Mouse (Mus musculus) cerebellum, adult 8-10 months (tissue): ENCODE measurements around the gene Ppp1r15a.
A peak's percentile ranks its signal among the peaks of the same experiment; 100 is the strongest.
"Not testable (repeated sequence)": the region's sequence is repeated elsewhere in the genome, so short reads cannot be mapped to it uniquely, and the experiment has no call there.

Source experiments
- DNase-seq: peaks from one replicate; pipeline ENCODE4 v3.0.0; 2022

Ppp1r15a gene

DNA sequence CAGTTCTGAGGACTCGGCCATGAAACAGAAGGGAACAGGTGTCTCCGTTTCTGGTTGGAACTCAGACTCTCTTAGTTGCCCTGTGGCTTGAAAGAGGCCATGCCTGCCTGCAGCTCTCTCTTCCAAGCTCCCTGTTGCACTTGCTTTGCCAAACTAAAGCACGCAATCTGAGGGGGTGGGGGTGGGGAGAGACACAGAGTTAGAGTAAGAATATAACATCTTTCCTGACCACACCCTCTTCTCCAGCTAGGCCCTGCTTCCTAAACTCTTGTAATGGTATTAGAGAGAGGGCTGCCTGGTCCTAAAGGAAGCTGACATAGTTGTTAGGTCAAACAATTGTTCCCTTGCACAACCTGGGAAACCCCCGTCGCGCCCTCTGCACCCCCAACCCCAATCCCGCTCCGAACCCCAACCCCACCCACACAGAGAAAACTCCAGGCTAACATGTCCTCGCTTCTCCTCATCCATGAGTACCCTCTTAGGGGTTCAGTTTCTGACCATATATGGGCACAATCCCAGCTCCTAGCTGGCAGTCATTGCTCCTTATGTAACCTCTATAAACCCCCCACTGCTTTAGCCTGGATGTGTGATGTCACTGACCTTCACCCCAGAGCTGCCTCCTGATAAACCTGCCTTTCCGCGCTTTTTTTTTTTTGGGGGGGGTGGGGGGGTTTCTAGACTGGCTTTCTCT, 24.9 kb upstream of the Ppp1r15a start:
- no peak for DNase-seq

DNA sequence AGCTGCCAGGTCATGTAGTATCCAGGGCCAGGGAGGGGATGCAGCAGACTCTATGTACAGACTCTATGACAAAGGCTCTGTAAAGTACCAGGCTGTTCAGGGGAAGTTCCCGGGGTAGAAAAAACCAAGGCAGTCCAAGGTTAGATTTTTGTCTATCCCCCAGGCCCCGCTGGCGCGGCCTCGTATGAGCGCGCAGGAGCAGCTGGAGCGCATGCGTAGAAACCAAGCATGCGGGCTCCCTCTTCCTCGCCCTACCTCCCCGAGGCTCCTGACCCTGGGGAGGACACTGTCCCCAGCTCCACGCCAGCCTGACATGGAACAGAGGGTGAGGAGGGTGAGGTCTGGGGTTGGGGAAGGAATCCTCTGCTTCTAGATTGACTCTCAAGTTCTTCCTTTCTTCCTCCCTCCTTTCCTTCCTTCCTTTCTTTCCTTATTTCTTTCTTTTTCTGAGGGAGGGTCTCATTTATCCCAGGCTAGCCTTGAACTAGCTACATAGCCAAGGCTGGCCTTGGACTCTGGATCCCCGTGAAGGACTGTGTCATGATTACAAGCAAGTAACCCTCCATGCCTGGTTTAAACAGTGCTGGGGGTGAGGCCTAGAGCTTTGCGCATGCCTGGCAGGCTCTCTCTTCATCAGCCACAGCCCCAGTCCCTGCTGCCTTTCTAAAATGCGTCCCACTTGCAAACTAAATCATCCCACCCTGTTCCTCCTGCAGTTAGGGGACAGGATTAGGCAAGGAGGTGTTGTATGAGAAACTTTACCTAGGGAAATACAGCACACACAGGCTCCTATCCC, 23.8 kb upstream of the Ppp1r15a start:
- no peak for DNase-seq

DNA sequence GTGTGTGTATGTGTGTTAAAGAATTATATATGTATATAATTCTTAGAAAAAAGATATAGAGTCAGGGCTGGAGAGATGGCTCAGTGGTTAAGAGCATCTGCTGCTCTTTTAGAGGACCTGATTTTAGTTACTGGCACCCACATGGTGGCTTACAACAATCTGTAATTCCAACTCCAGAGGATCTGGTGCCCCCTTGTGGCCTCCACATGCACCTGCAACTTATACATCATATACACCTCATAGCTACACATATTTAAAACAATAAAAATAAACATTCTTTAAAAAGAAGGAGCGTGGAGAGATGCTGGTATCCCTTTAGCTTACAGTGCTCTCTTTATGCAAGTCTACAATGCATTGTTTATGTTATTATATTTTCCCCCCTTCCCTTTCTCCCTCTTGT, 18.5 kb upstream of the Ppp1r15a start:
- no peak for DNase-seq

DNA sequence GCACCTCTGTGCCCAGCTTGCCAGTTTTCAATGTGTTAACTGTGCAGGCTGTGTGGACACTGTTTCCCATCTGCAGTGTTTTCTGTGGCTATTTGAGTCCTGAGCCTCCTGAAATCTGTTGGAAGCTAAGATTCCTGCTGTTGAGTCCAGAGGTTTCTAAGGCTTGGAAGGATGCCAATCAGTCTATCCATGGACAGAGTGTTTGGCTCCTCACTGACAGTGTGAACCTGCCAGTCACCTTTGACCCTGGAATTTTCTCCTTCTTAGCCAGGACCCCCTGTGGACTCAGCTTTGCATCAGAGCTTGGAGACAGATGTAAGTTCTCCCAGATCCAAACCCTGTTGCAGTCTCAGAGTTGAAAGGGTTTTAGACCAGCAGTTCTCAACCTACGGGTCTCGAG, 14.1 kb upstream of the Ppp1r15a start:
- no peak for DNase-seq

DNA sequence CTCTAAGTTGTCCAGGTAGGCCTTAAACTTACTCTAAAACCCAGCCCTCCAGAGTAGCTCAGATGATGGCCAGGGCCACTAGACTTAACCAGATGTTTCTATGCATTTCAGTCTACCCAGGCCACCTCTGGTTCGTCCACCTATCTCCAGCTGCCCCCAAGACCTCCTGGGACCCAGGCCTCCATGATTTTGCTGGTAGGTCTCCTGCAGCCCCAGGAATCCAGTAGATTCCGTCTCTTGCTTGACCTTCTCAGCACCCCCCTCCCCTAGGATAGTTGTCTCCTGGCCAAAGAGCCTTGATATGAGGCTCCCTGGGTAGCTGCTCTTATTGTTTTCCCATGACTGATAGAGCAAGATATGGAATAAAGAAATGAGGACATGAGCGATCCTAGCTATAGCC, 13.0 kb upstream of the Ppp1r15a start:
- no peak for DNase-seq

GRCm38 (mm10) chr7:45538163-45539041, 12.3 kb upstream of the Ppp1r15a start:
- DNase-seq = peak; percentile 67

DNA sequence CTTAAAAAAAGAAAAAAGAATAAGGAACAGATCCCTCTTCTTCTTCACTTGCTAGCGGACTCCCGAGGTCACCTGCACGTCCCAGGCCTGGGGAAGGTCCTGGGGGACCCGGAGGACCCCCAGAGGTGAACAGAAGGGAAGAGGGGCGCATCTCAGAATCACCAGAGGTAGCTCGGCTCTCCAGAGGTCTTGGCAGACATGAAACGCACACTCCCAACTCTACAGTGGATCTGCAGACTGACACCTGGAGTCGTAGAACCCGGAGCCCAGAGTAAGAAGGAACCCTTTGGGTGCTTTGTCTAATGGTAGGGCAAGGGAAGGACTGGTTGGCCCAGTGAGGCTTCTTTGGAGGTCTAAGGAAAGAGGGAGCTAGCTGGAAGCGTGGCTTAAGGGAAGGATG, 11.5 kb upstream of the Ppp1r15a start:
- no peak for DNase-seq

DNA sequence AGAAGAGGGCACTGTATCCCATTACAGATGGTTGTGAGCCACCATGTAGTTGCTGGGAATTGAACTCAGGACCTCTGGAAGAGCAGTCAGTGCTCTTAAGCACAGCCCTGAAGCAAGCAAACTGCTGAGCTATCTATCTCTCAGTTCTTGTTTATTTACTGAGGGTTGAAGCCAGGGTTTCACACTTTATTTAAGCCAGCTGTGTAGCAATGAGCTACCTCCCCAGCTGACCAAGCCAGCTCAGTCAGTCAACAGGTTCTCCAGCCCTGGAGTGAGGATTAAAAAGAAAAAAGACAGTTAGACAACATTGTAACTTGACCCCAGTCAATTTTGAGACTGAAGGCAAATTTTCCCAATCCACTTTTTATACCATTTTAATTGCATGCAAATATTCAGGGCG, 9.6 kb upstream of the Ppp1r15a start:
- DNase-seq = no peak

DNA sequence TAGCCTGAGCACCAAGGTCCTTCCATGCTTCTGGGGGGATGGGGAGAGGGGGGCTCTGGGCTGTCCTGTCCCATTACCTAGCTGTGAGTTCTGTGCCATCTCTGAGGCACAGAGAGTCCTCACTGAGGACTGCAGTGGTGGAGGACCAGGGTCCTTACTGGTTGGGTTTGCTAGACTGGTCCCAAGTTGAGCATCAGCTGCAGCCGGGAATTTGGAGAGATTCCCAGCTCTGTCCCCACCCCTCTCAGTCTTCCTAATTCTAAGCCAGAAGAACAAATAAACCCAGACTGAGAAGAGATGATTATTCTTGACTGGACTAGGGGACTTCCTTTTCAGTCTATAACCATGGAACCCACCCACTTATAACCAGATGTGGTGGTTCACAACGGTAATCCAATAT, 4.6 kb upstream of the Ppp1r15a start:
- DNase-seq = no peak

DNA sequence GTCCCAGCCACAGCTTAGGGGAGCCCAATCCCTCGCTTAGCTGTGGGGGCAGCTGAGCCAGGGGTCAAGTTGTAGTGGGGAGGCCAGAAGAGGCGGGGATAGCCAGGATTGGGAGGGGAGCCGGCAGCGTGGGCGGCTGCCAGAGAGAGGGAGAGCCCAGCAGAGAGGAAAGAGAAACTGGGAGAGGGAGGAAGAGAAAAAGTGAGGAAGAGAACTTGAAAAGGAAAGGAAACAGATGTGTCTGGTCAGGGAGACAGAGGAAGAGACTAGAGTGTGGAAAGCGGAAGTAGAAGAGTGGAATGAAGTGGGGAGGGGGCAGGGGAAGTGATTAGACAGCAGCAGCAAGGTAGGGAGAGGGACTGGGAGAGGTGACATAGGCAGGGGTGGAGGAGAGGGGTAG, 3.4 kb upstream of the Ppp1r15a start:
- DNase-seq = no peak

GRCm38 (mm10) chr7:45527169-45527568, 1.1 kb upstream of the Ppp1r15a start:
- DNase-seq = not testable (repeated sequence)

- DNase-seq = no peak
Measured at GRCm38 (mm10) chr7:45526474-45527120, 529 bp upstream of the Ppp1r15a start.

DNA sequence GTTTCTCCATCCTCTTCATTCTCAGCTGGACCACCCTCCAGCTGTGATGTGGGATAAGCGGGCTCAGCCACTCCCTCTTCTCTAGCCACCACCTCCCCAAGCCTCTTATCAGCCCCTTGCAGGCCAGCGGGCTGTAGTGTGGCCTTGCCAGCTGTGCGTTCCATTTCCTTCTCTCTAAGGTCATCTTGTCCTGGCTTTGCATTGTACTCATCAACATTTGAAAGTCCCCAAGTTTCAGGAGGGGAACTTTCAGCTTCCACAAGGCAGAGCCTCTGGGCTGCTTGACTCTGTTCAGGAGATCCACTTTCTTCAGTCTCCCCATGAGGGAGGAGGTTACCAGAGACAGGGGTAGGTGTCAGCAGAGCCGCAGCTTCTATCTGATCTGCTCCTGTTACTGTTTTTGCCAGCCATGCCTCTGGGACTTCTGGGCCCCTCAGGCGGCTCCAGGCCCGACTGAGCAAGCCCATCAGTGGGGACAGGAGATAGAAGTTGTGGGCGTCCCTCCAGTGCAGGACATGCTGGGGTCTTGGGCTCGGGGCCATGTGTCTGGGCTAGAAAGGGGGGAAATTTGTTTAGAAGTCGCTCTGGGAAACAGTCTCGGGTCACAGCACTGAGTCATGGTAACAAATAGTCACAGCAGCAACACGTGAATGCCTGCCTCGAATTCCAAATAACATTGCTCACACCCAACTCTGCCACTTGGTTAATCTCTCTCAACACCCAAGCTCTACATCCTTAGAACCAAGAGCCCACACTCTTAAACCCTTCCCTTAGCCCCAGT, 1.0 kb downstream of the Ppp1r15a start:
- DNase-seq = no peak

DNA sequence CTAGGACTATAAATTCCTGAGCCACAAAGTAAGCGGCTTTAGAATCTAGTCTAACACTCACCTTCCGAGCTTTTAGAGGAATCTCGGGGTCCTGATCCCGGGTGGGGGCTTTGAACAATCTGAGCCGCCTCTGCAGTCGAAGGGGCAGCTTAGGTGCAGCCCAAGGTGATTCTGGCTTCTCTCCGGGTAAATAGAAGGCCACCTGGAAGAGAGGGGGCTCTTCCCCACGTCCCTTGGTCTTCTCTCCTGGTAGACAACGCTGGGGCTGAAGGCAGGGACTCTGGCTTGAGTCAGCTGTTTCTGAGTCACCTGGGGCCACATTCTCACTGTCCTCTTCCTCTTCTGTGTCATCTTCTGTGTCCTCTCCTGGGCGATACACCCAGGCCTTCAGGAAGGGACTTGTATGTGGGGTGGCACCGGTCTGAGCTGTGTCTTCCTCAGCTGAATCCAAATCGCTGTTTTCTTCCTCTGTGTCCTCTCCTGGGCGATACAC, 2.3 kb downstream of the Ppp1r15a start:
- DNase-seq = no peak

- no peak for DNase-seq
Measured at GRCm38 (mm10) chr7:45522957-45523676, 3.0 kb downstream of the Ppp1r15a start.

DNA sequence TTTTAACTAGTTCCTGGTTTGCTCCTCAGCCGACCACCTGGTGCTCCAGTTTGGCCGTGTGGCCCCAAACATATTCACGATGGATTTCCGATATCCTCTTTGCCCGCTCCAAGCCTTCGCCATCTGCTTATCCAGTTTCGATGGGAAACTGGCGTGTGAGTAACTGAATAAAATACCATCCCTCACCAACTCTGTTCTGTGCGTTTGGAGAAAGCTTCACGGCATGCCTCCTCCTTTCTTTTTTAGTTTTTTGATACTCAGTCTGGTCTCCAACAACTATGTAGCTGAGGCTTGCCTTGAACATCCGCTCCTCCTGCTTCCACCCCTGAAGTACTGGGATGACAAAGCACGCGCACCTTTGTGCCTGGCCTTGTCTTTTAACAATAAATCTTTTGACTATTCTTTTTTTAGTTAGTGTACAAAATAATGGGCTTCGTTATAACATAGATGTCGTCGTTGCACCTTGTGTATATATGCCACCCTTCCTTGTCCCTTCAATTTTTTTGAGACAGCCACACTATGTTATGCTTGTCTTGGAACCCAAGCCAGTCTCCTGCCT, 3.8 kb downstream of the Ppp1r15a start:
- no peak for DNase-seq

- peak; percentile 82 for DNase-seq
Measured at GRCm38 (mm10) chr7:45521728-45522184, 4.3 kb downstream of the Ppp1r15a start.

DNA sequence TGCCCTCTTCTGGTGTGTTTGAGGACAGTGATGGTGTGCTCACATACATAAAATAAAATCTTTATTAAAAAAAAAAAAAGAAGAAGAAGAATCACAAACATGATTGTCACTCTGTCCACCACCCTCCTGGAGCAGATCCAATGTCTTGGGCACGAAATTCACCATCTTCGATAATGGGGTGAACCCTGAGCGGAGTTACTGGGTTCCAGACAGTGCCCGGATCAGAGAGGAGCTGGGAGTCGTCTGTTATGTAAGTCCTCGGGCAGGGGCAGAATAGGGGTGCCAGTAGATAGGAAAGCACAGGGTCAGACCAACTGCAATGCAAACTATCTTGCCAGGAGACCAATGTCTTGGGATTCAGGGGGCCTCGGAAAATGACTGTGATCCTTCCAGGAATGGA, 5.5 kb downstream of the Ppp1r15a start:
- no peak for DNase-seq

- DNase-seq = no peak
Measured at GRCm38 (mm10) chr7:45519345-45520120, 6.5 kb downstream of the Ppp1r15a start.

GRCm38 (mm10) chr7:45518618-45519017, 7.5 kb downstream of the Ppp1r15a start:
- no peak for DNase-seq
